Mouse (Mus musculus) monocyte, adult 5-6 weeks (primary cell): ENCODE measurements at regions not wholly inside any gene's neighbourhood (a gene's known extent, or its start where the extent isn't known, plus 50 kb on each side); places are given as distances from the start of the nearest gene placed in this dataset.
A peak's percentile ranks its signal among the peaks of the same experiment; 100 is the strongest.

Experiments used
- ATAC-seq: fragments of 153-309, 156-312 bp; replicated peaks from 2 replicates; pipeline ENCODE4 v1.8.0; 2017; ENCODE audit warnings: mild to moderate bottlenecking; ENCODE audit not compliant: low TSS enrichment, insufficient number of reproducible peaks, severe bottlenecking, poor library complexity, low FRiP score

- ATAC-seq, result no peak
Observed at GRCm38 (mm10) chr16:87124519-87124918, 229.5 kb upstream of the N6amt1 start.

- ATAC-seq, result no peak
Observed at GRCm38 (mm10) chr16:87103599-87103998, 250.4 kb upstream of the N6amt1 start.

- ATAC-seq, result no peak
Observed at GRCm38 (mm10) chr16:87102057-87102456, 251.9 kb upstream of the N6amt1 start.

GRCm38 (mm10) chr16:87092011-87092410 is 262.0 kb upstream of the N6amt1 start:
- no peak for ATAC-seq

- no peak for ATAC-seq
Observed at GRCm38 (mm10) chr16:87089322-87089721, 264.7 kb upstream of the N6amt1 start.

- no peak for ATAC-seq
Observed at GRCm38 (mm10) chr16:87083505-87083904, 270.5 kb upstream of the N6amt1 start.

- no peak for ATAC-seq
Observed at GRCm38 (mm10) chr16:87077385-87077784, 276.6 kb upstream of the N6amt1 start.

- no peak for ATAC-seq
Observed at GRCm38 (mm10) chr16:87069294-87069693, 284.7 kb upstream of the N6amt1 start.

- ATAC-seq, result no peak
Observed at GRCm38 (mm10) chr16:87067981-87068380, 286.0 kb upstream of the N6amt1 start.

GRCm38 (mm10) chr16:87067523-87067922 is 286.5 kb upstream of the N6amt1 start:
- ATAC-seq, result no peak

GRCm38 (mm10) chr16:87060473-87060872 is 293.5 kb upstream of the N6amt1 start:
- ATAC-seq, result 0 out of 2 replicates have a peak, but pooled peaks have one; percentile 40

GRCm38 (mm10) chr16:87049741-87050383 is 304.1 kb upstream of the N6amt1 start:
- ATAC-seq, result no peak

GRCm38 (mm10) chr16:87044773-87045561 is 309.0 kb upstream of the N6amt1 start:
- no peak for ATAC-seq

- ATAC-seq, result no peak
Observed at GRCm38 (mm10) chr16:87043689-87044088, 310.3 kb upstream of the N6amt1 start.

- no peak for ATAC-seq
Observed at GRCm38 (mm10) chr16:87040366-87040765, 313.6 kb upstream of the N6amt1 start.

GRCm38 (mm10) chr16:87039861-87040260 is 314.1 kb upstream of the N6amt1 start:
- no peak for ATAC-seq

GRCm38 (mm10) chr16:87037061-87037460 is 316.9 kb upstream of the N6amt1 start:
- ATAC-seq, result no peak

- no peak for ATAC-seq
Observed at GRCm38 (mm10) chr16:87031836-87032235, 322.1 kb upstream of the N6amt1 start.

GRCm38 (mm10) chr16:87028516-87029145 is 325.4 kb upstream of the N6amt1 start:
- ATAC-seq, result no peak

GRCm38 (mm10) chr16:87027621-87028020 is 326.4 kb upstream of the N6amt1 start:
- no peak for ATAC-seq
